Mouse (Mus musculus): ENCODE results near the gene AU022252. TPM values are rescaled to one million over a fixed set of nuclear protein-coding genes. Genes with fewer than 3 reads are reported as not detected.
A peak's percentile ranks its signal among the peaks of the same experiment; 100 is the strongest.

The AU022252 gene
- polyA plus RNA-seq, 1 experiment, result 1.4 TPM

- Histone ChIP-seq H3K4me1 (ENCODE audit: control insufficient read depth) (peaks cover 41% of the 10 kb centered on the region), H3K9me3 (ENCODE audit: control insufficient read depth, low read length) (no peaks in the 10 kb centered on the region), H3K4me3 (replicated peaks) (peak overlapping the region; percentile 88), H3K27me3 (ENCODE audit: control insufficient read depth) (peaks cover 19% of the 10 kb centered on the region), H3K36me3 (ENCODE audit: control insufficient read depth) (peaks cover 10% of the 10 kb centered on the region)
- TF ChIP-seq GATA1 (IDR thresholded peaks at IDR 0.05; ENCODE audit: low read length), result no peak
- TF ChIP-seq TAL1 (IDR thresholded peaks at IDR 0.05; ENCODE audit: low read length), result no peak
Observed at GRCm38 (mm10) chr4:119233256-119233901, 867 bp upstream of the AU022252 start.

GRCm38 (mm10) chr4:119226751-119227150 lies 5.8 kb downstream of the AU022252 start:
- TF ChIP-seq GATA1 (IDR thresholded peaks at IDR 0.05; ENCODE audit: low read length), result no peak
- no peak for TF ChIP-seq TAL1 (IDR thresholded peaks at IDR 0.05; ENCODE audit: low read length)
- Histone ChIP-seq H3K4me3 (replicated peaks) (no peak overlapping the region), H3K36me3 (ENCODE audit: control insufficient read depth) (peaks cover 46% of the 10 kb centered on the region), H3K9me3 (ENCODE audit: control insufficient read depth, low read length) (no peaks in the 10 kb centered on the region), H3K4me1 (ENCODE audit: control insufficient read depth) (peaks cover 52% of the 10 kb centered on the region), H3K27me3 (ENCODE audit: control insufficient read depth) (no peaks in the 10 kb centered on the region)

- TF ChIP-seq GATA1 (IDR thresholded peaks at IDR 0.05; ENCODE audit: low read length), result no peak
- no peak for TF ChIP-seq TAL1 (IDR thresholded peaks at IDR 0.05; ENCODE audit: low read length)
- Histone ChIP-seq H3K36me3 (ENCODE audit: control insufficient read depth) (peaks cover 46% of the 10 kb centered on the region), H3K4me1 (ENCODE audit: control insufficient read depth) (peaks cover 46% of the 10 kb centered on the region), H3K27me3 (ENCODE audit: control insufficient read depth) (no peaks in the 10 kb centered on the region), H3K9me3 (ENCODE audit: control insufficient read depth, low read length) (no peaks in the 10 kb centered on the region), H3K4me3 (replicated peaks) (no peak overlapping the region)
Observed at GRCm38 (mm10) chr4:119225719-119226118, 6.8 kb downstream of the AU022252 start.

- peaks cover 42% of the 10 kb centered on the region for H3K4me1 ChIP-seq (ENCODE audit: control insufficient read depth)
- H3K9me3 ChIP-seq (ENCODE audit: control insufficient read depth, low read length), result no peaks in the 10 kb centered on the region
- H3K27me3 ChIP-seq (ENCODE audit: control insufficient read depth), result no peaks in the 10 kb centered on the region
- peaks cover 46% of the 10 kb centered on the region for H3K36me3 ChIP-seq (ENCODE audit: control insufficient read depth)
- no peak overlapping the region for H3K4me3 ChIP-seq (replicated peaks)
- no peak for TF ChIP-seq TAL1 (IDR thresholded peaks at IDR 0.05; ENCODE audit: low read length)
- TF ChIP-seq GATA1 (IDR thresholded peaks at IDR 0.05; ENCODE audit: low read length), result no peak
Observed at GRCm38 (mm10) chr4:119224534-119224933, 8.0 kb downstream of the AU022252 start.

GRCm38 (mm10) chr4:119223696-119224095 lies 8.8 kb downstream of the AU022252 start:
- Histone ChIP-seq H3K4me3 (replicated peaks) (no peak overlapping the region), H3K9me3 (ENCODE audit: control insufficient read depth, low read length) (no peaks in the 10 kb centered on the region), H3K36me3 (ENCODE audit: control insufficient read depth) (peaks cover 46% of the 10 kb centered on the region), H3K4me1 (ENCODE audit: control insufficient read depth) (peaks cover 42% of the 10 kb centered on the region), H3K27me3 (ENCODE audit: control insufficient read depth) (peaks cover 2% of the 10 kb centered on the region; the same call in 1 of the 2 replicates)
- no peak for TF ChIP-seq GATA1 (IDR thresholded peaks at IDR 0.05; ENCODE audit: low read length)
- no peak for TF ChIP-seq TAL1 (IDR thresholded peaks at IDR 0.05; ENCODE audit: low read length)

GRCm38 (mm10) chr4:119218169-119218568 lies 14.3 kb downstream of the AU022252 start, which contains the start of gene Tmem269:
Gene Tmem269, minus strand, starts transcription at chr4:119218217.
- TF ChIP-seq TAL1 (IDR thresholded peaks at IDR 0.05; ENCODE audit: low read length) (no peak), GATA1 (IDR thresholded peaks at IDR 0.05; ENCODE audit: low read length) (no peak)
- no peaks in the 10 kb centered on the region for H3K36me3 ChIP-seq (ENCODE audit: control insufficient read depth)
- H3K4me3 ChIP-seq (replicated peaks), result no peak within 1 kb of the TSS
- peaks cover 8% of the 10 kb centered on the region for H3K4me1 ChIP-seq (ENCODE audit: control insufficient read depth)
- peaks cover 31% of the 10 kb centered on the region for H3K27me3 ChIP-seq (ENCODE audit: control insufficient read depth)
- no peaks in the 10 kb centered on the region for H3K9me3 ChIP-seq (ENCODE audit: control insufficient read depth, low read length)

GRCm38 (mm10) chr4:119216667-119217066 lies 15.8 kb downstream of the AU022252 start:
- Histone ChIP-seq H3K27me3 (ENCODE audit: control insufficient read depth) (peaks cover 31% of the 10 kb centered on the region), H3K4me1 (ENCODE audit: control insufficient read depth) (no peaks in the 10 kb centered on the region; the same call in 1 of the 2 replicates), H3K36me3 (ENCODE audit: control insufficient read depth) (no peaks in the 10 kb centered on the region), H3K4me3 (replicated peaks) (no peak overlapping the region), H3K9me3 (ENCODE audit: control insufficient read depth, low read length) (no peaks in the 10 kb centered on the region)
- TF ChIP-seq GATA1 (IDR thresholded peaks at IDR 0.05; ENCODE audit: low read length) (no peak), TAL1 (IDR thresholded peaks at IDR 0.05; ENCODE audit: low read length) (no peak)

- peaks cover 22% of the 10 kb centered on the region for H3K4me1 ChIP-seq (ENCODE audit: control insufficient read depth)
- H3K36me3 ChIP-seq (ENCODE audit: control insufficient read depth), result peaks cover 31% of the 10 kb centered on the region
- no peak for TF ChIP-seq GATA1 (IDR thresholded peaks at IDR 0.05; ENCODE audit: low read length)
- no peak for TF ChIP-seq TAL1 (IDR thresholded peaks at IDR 0.05; ENCODE audit: low read length)
- H3K4me3 ChIP-seq (replicated peaks), result no peak overlapping the region
- peaks cover 2% of the 10 kb centered on the region; the same call in 1 of the 2 replicates for H3K27me3 ChIP-seq (ENCODE audit: control insufficient read depth)
- no peaks in the 10 kb centered on the region for H3K9me3 ChIP-seq (ENCODE audit: control insufficient read depth, low read length)
Observed at GRCm38 (mm10) chr4:119204672-119205071, 27.8 kb downstream of the AU022252 start.

- no peaks in the 10 kb centered on the region for H3K9me3 ChIP-seq (ENCODE audit: control insufficient read depth, low read length)
- no peaks in the 10 kb centered on the region for H3K27me3 ChIP-seq (ENCODE audit: control insufficient read depth)
- H3K4me1 ChIP-seq (ENCODE audit: control insufficient read depth), result peaks cover 74% of the 10 kb centered on the region
- H3K4me3 ChIP-seq (replicated peaks), result peak overlapping the region; percentile 40
- peaks cover 63% of the 10 kb centered on the region for H3K36me3 ChIP-seq (ENCODE audit: control insufficient read depth)
- TF ChIP-seq TAL1 (IDR thresholded peaks at IDR 0.05; ENCODE audit: low read length) (no peak), GATA1 (IDR thresholded peaks at IDR 0.05; ENCODE audit: low read length) (no peak)
Observed at GRCm38 (mm10) chr4:119198105-119198504, 34.4 kb downstream of the AU022252 start.

Data from erythroblast, embryonic 14.5 days (primary cell).